Mouse (Mus musculus): Measurements from ENCODE around the gene Uap1. TPM values are rescaled to one million over a fixed set of nuclear protein-coding genes. Genes with fewer than 3 reads are reported as not detected.
A peak's percentile ranks its signal among the peaks of the same experiment; 100 is the strongest.

Gene Uap1
- total RNA-seq, 1 experiment from 2014 or later: 91.7 TPM

DNA sequence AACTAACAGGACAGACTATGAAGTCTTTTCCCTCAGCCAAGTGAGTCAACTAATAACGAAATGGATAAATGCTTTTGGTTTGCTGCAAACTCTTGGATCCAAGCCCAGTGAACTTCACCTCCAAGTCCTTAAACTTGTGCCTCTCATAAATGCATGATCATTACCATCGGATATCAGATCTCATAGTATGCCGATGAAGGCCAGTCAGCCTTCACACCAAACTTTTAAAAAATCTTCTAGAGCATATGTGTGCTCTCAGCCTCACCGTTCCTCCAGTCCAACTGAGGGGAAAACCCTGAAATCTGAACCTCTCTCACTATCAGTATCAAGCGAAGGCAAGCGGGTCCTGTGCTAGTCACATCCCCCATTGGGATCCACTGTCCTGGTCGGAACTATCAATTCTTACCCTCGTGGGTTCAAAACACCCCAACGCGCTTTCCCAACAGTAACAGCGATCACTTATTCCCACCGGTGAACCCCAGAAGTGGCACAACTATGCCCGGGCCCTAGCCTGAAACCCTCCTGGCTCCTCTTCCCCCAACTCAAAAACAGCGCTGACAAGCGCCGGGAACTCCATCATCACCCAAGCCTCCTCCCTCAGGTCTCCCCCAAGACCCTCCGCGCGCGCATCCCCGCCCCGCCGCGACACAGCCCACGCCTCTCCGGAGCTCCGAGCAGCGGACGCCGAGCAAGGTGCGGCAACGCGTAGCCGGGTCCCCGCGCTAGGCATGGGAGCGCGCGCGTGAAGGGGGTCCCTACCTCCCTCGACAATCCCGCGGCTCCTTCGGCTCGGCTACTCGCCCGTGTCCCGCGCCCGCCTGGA lies 555 bp downstream of the Uap1 start:
- peak; percentile 13; the same call in 1 of the 2 replicates for ATAC-seq (replicated peaks; ENCODE audit: low read depth, poor library complexity, severe bottlenecking)

DNA sequence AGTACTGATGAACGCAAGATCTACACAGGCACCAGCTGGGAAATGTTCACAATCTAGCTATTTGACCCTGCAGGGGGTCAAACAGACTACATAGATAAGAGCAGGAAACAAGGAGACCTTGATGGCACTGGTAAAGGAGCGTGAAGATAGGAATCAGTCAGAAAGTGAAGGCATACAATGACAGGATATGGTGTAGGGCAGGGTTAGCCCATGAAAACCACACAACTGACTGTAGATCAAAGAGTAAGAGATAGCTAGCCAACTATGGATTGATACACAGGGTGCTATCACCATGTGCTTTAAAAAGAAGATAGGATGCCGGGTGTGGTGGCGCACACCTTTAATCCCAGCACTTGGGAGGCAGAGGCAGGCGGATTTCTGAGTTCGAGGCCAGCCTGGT lies 7.0 kb downstream of the Uap1 start:
- 0 out of 2 replicates have a peak, but pooled peaks have one; percentile 13 for ATAC-seq (replicated peaks; ENCODE audit: low read depth, poor library complexity, severe bottlenecking)

DNA sequence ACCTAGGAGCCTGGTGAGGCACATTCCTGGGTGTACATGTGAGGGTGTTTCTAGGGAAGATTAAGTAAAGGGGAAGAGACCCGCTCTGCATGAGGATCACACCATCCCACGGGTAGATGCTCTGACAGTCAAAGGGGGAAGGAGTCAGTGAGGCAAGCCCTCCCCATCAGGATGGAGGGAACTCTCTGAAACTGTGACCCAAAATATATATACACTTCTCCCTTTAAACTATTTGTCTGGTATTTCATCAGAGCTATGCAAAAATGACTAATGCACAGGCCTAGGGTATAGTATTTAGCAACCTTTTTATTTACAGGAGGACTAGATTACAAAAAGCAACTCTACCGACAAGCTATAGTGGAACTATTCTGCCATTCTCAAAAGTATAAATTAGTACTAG lies 9.8 kb downstream of the Uap1 start:
- 0 out of 2 replicates have a peak, but pooled peaks have one; percentile 9 for ATAC-seq (replicated peaks; ENCODE audit: low read depth, poor library complexity, severe bottlenecking)

DNA sequence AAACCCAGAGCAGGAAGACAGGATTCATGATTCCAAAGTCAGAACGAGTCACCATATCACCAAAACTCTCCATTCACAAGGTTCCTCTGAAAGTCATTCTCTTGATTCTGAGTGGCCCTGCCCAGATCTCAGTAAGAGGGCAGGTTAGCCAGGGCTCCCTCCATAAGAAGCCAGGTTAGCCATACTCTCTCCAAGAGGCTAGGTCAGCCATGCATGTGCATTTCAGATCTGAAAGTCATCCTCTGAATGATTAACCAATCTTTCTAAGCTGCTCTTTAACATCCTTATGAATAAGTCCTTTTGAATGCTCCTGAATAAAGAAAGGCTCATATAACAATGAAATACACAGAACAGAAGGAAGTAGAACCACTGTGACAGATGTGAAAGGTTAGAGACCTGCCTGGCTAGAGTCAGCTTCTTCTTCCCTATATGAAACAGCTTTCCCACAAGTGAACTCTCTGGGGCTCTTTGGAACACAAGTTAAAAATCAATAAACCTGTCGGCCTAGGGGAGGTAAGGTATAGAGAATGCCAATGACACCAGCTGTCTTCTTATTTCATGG lies 10.6 kb downstream of the Uap1 start:
- no peak for ATAC-seq (replicated peaks; ENCODE audit: low read depth, poor library complexity, severe bottlenecking)

DNA sequence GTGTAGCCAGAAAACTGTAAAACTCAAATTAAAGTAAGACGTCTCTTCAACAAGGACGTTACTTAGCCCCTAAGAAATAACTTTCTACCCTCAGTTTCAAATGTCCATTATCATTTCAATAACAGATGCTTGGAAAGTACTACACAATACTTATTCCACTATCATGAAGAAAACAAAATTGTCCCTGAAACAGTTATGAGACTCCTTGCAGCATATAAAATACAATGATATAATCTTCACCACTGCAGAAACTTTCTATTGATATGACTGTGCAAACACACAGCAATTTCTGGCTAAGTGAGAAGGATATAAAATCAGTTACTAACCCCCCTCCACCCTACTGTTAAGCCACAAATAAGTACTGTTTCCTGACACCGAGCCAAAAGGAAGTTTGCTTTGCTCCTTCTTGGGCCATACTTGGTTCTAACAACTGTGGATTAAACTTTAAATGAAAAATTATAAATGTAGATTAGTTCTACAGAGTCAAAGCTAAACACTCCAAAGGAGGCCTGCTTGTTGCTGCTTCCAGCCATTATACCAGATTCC lies 11.3 kb downstream of the Uap1 start:
- peak; percentile 19 for ATAC-seq (replicated peaks; ENCODE audit: low read depth, poor library complexity, severe bottlenecking)

DNA sequence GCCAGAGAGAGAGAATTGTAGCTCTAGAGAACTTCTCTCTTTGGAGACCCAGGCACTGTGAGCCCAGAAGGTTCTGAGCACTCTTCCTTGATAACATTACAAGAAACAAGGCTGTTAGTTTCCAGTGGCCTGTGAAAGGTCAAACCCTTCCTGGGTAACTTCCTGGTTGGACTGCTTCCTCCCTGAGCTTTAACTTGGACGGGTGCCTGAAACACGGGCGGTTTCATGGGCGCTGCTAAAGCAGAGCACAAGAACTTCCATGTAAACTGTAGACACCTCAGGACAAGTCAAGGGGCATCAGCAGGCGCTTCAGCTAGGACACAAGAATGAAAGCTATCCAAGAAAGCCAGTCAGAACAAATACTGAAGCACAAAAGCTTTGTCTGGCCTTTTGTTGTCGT lies 12.9 kb downstream of the Uap1 start:
- ATAC-seq (replicated peaks; ENCODE audit: low read depth, poor library complexity, severe bottlenecking): peak; percentile 31

DNA sequence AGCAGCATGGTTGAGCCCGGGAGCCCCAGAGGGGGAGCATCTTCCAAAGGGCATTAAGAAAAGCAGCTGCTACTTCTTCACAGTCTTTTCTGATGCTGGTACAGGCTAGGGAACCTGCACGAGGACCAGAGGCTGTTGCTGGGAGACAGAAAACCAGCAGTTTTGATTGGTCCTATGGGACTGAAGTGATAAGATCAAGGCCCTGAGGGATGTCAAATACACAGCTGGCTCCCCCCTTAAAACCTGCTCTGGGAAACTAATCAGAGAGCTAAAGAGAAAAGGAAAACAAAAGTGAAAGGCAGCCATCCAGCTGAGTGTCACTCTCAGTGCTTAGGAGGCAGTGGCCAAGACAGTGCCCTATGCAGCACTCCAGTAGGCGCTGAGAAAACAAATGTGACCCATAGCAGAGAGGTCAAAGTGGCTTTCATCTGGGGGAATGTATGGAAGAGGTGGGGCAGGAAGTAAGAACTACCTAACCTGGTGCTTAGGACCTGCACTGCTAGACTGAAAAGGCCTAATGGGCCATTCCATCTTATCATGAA lies 14.3 kb downstream of the Uap1 start:
- peak; percentile 22 for ATAC-seq (replicated peaks; ENCODE audit: low read depth, poor library complexity, severe bottlenecking)

DNA sequence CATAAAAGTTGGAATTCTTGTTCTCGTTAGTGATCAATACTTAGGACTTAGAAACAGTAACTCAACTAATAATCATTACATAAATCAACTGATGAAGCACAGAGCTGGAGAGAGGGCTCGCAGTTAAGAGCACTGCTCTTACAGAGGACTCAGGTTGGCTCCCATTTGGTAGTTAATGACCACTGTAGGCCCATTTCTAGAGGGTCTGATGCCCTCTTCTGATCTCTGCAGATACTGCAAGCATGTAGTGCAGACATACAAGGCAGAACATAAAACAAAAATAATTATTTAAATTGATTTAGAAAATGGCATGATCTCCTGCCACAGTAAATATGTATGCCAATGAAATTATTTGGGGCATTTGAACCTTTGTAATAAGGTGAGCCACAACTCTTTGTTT lies 15.1 kb downstream of the Uap1 start:
- ATAC-seq (replicated peaks; ENCODE audit: low read depth, poor library complexity, severe bottlenecking): 0 out of 2 replicates have a peak, but pooled peaks have one; percentile 28

DNA sequence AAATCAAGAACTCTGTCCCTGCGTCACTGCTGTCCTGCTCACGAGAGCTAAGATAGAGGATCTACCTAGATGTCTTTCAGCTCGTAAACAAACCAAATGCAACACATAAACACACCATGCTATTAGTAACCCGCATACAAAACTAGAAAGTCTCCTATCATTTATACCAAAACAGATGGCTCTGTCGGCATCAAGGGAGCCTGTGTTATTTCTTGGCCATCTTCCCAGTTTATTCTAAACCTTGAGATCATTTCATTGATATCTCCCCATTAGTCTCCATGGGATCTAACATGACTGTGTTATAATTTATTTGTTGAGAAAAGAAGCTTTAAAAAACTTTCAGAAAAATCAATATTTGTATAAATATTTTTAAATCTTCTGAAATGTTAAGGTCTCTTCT lies 19.0 kb downstream of the Uap1 start:
- no peak for ATAC-seq (replicated peaks; ENCODE audit: low read depth, poor library complexity, severe bottlenecking)

DNA sequence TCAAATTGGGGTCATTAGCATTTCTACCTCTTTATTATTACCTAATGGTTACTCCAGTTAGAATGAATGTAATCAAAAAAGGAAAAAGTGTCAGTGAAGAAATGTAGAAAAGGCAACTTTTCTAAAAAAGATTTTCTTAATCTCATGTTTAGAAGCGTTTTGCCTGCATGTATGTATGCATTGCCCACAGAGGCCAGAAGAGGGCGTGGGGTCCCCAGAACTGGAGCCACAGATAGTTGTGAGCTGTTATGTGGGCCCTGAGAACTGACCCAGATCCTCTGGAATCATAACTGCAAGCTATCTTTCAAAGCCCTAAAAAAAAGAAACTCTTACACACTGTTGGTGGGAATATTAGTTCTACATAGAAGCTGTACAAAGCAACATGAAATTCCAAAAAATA lies 19.5 kb downstream of the Uap1 start:
- no peak for ATAC-seq (replicated peaks; ENCODE audit: low read depth, poor library complexity, severe bottlenecking)

DNA sequence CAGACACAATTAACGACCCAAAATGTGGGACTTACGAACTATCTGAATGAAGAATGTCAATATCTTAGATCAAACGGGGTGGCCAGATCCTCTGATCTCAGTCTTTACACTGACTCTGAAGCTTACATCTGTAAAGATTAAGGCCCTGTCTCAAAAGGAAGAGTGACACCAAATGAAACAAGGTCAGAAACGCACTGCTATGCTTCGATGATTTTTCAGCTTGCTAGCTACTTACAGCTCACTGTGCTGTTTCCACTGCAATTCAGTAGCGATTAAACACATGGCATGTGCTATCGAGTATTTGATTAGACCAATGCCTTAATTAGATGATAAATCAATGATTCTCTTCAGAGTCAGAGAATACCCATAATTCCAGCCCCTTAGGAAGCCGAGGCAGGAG lies 20.8 kb downstream of the Uap1 start:
- ATAC-seq (replicated peaks; ENCODE audit: low read depth, poor library complexity, severe bottlenecking): no peak

DNA sequence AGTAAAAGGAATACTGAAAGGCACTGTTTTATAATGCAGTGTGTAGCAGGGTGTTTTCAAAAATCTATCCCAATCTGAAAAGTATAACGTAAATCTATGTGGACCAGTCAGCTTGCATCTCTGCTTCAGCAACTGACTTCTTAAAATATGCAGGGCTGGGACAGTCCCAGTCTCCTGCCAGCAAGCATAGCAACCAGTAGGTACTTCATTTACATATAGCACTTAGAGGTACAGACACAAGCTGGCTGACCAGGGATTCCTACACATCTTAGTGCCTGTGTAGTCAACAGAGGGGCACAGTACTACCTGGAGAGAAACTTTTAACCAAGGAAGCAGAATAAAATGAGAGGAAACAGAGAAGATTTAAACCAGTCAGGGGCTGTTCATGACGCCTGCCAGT lies 22.2 kb downstream of the Uap1 start:
- no peak for ATAC-seq (replicated peaks; ENCODE audit: low read depth, poor library complexity, severe bottlenecking)

DNA sequence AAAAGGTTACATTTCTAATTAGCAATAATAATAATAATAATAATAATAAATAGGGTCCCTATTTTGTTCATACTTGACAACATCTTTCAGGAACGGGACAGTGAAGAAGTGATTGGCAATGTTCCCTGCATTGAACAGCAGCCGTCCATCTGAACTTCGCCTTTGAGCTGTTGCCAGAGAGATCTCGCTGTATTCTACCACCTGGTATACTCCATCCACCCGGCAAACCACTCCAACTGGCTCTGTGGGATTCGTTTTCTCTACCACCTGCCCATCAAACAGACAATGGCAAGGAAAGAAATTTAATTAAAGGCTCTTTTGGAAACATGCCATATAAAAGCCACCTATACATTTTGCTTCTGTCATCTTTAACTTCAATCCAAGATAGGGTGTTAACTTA lies 23.9 kb downstream of the Uap1 start:
- ATAC-seq (replicated peaks; ENCODE audit: low read depth, poor library complexity, severe bottlenecking): no peak

DNA sequence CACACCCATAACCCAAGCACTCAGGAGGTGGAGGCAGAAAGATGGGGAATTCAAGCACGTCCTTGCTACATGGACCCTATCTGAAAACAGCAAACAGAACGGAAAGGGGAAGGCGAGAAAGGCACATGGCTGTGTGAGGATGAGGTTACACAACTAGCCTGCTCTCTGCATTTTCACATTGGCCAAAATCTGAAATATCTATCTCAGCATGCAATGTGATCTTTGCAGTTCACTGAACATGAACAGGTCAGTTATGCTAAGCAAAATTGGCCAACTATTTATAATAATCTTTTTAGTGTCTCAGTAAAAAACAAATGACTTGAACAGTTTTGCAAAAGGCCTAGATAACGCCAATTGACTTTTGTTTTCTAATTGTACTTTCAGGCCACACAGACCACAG lies 25.0 kb downstream of the Uap1 start:
- ATAC-seq (replicated peaks; ENCODE audit: low read depth, poor library complexity, severe bottlenecking): no peak

DNA sequence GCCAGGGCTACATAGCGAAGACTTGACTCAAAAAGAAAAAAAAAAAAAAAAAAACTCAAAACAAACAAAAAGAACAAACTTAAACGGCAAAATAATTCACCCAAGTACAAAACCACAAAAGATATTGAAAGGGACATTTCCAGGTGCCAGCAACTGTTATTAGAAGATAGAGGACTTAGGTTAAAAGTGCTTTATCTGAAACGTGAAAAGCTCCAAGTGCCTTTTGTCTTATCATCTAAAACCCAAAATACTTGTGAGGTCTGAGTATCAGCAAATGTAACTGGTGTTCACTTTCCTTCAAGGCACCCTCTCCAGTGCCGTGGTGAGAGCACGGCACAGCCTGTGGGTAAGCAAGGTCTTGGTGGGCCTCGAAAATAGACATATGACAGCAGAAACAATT lies 26.2 kb downstream of the Uap1 start:
- peak; percentile 72 for ATAC-seq (replicated peaks; ENCODE audit: low read depth, poor library complexity, severe bottlenecking)

DNA sequence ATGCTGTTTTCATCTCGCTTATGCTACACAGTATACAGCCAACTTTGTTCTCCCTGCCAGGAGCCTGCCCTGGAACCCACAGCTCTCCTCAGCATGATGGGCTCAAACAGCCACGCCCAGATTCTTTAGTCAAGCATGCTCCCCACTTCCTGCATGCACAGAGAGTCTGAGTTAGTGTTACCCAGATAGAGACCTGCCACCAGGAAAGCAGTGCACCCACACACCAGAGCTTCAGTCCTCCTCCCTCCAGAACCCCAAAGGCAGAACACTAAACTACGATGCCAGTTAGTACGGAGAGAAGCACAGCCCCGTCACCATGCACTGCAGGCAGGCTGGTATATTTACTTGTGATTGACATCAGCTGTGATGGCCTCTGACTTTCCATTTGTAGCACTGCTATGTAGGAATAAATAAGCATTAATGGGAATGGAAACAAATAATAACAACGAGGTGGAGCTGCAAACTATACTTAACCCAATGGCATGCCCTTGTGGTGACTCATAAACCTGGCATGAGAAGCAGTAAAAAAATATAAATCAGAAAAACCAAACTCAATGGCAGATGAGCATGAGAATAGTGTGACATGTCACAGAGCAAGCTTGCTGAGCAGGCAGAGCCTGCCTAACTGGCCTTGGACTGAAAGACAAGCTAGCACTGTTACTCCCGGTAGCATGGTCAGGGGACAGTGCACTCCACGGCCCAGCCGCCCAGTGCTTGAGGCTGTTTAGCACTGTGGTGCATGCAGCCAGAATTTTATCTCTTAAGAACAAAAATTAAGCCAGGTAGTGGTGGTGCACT lies 26.9 kb downstream of the Uap1 start:
- ATAC-seq (replicated peaks; ENCODE audit: low read depth, poor library complexity, severe bottlenecking): peak; percentile 61

DNA sequence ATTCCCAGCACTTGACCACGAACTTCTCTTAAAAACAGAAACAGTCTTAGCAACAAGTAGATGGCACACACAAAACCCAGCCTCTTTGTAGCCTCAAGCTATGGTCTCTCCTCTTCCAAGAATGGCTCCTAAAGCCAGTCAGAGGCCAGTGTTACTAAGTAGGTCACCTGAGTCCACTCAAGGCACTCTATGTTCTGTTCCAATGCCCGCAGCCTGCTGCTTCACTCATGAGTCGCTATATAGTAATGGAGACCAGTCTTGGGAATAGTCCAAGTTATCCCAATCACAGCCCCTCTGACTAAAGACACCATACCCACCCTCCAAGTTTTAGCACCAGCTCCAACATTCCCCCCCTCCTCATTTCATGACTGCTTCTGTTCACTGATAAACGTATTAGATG lies 29.2 kb downstream of the Uap1 start:
- no peak for ATAC-seq (replicated peaks; ENCODE audit: low read depth, poor library complexity, severe bottlenecking)

DNA sequence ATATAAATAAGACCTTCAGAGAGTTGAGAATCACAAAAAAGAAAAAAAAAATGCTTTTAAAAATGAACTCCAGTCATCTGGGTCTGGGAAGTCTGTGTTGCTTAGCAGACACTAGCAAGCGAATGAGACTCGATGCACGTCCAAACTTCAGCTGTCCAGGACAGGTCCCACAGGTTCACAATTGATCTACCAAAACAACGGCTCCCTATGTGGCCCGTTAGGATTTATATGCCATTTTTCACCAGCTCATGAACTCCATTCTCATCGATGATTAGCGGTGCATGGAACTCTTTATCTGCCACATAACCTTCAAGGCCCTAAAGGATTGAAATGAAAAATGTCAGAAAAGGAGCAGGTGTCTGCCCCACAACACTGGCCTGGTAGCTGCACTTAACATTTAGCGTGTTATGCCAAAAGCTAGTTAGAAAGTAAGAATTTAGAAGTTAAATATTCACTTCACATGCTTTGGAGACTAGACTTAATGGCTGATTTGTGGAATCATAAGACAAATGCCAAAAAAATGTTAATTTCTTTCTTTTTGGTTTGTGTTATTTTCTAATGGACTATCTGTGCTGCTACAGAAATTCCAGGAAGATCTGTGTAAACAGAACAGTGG lies 32.4 kb downstream of the Uap1 start:
- no peak for ATAC-seq (replicated peaks; ENCODE audit: low read depth, poor library complexity, severe bottlenecking)

DNA sequence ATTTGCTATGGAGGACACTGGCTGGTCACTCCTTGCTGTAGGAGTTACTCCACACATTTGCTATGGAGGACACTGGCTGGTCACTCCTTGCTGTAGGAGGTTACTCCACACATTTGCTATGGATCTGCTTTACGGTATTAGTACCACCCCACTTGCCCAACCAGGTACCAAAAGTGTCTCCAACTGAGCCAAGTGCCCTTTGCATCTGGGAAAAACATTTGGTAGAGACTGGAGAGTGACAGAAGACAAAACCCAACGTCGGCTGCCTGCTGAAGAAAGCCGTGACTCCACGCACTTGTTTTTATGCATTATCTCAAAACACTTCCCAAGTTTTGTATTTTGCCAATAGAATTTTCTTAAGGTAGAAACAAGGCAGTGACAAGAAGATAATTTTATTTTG lies 33.1 kb downstream of the Uap1 start:
- ATAC-seq (replicated peaks; ENCODE audit: low read depth, poor library complexity, severe bottlenecking): no peak
